Mouse (Mus musculus) Patski (cell line): ENCODE data around the gene Kdm3a. TPM values are rescaled to one million over a fixed set of nuclear protein-coding genes. Genes with fewer than 3 reads are reported as not detected.

Experiments used
- ATAC-seq: fragments of 100-300 bp; one replicate; pipeline ENCODE4 v1.8.0; 2021
- CTCF ChIA-PET: fragments of 350-600 bp; sonication (Branson Sonifier 250); formaldehyde crosslinking; loops from one replicate; lab custom pipeline; 2022; ENCODE audit warnings: inconsistent platforms; lab: Charles Lee
- POLR2A ChIA-PET: fragments of 350-600 bp; sonication (Branson Sonifier 250); formaldehyde crosslinking; loops from one replicate; lab custom pipeline; 2022; ENCODE audit warnings: antibody characterized with exemption, inconsistent platforms; lab: Charles Lee
- DNase-seq: peaks from one replicate; pipeline ENCODE4 v3.0.0-alpha.2; 2011; ENCODE audit warnings: low read depth, low spot score
- H3K27me3 ChIP-seq: fragments of 371-371 bp; one replicate; pipeline ENCODE4 v1.5.1; 2021
- CTCF ChIP-seq: fragments of 100-300 bp; IDR thresholded peaks from one replicate; pipeline ENCODE4 v1.5.1; 2021
- in situ Hi-C: fragments of 300-500 bp; cut with MboI; formaldehyde crosslinking; loops from 3 replicates; pipeline ENCODE4 v1.11.1; 2018; ENCODE audit warnings: low pct_unique_long_range_greater_than_20kb, mixed read lengths
- polyA plus RNA-seq: library from polyadenylated mRNA; unstranded; gene quantifications from one replicate; pipeline ENCODE4 v1.2.3, GENCODE M21; 2021

Kdm3a gene
- polyA plus RNA-seq, 1 experiment from 2014 or later = 53.5 TPM

DNA sequence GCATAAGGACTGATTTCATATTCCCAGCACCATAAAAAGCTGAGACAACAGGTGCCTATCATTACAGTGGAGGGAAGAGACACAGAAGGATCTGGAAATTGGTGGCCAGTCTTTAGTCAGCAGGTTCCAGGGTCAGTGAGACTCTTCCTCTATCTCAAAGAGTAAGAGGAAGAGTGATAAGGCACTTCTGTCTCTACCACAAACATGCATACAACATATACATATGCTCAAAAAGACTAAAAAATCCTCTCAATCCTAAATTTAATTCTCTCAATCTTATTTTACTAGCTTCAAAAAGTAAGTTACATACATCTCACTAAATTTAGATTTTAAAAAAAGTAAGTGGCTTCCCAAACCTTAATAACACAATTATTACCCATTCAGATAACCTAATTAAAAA is 5.5 kb downstream of the Kdm3a start:
- DNase-seq (no peak), ATAC-seq (no peak)
- POLR2A ChIA-PET = no interaction called here
- no peaks in the 10 kb centered on the region for H3K27me3 ChIP-seq
- CTCF ChIA-PET = interaction anchor here (0.9 to 1.4 kb wide), 2 partner anchors 52 to 173 kb away, joined by 3 to 4 read pairs; no protein-coding TSS in a partner anchor
- in situ Hi-C loops = no loop called here
- no peak for TF ChIP-seq CTCF

DNA sequence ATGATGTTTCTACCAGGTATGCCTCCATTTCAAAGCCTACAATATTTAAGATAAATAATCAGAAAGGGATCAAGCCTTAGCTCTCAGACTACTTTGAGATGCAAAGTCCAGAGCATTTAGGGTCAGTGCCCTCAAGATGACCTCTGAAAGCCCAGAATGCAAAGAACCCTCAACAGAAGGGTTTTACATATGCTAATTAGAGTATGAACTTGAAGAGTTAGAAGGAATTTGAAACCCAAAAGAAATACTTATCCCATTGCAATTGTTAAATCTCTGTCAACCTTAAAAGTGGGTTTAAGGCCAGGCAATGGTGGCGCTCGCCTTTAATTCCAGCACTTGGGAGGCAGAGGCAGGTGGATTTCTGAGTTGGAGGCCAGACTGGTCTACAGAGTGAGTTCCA is 6.8 kb downstream of the Kdm3a start:
- ChIA-PET CTCF (no interaction called here), POLR2A (no interaction called here)
- in situ Hi-C loops = no loop called here
- no peaks in the 10 kb centered on the region for H3K27me3 ChIP-seq
- DNase-seq (no peak), ATAC-seq (no peak)
- TF ChIP-seq CTCF = no peak

DNA sequence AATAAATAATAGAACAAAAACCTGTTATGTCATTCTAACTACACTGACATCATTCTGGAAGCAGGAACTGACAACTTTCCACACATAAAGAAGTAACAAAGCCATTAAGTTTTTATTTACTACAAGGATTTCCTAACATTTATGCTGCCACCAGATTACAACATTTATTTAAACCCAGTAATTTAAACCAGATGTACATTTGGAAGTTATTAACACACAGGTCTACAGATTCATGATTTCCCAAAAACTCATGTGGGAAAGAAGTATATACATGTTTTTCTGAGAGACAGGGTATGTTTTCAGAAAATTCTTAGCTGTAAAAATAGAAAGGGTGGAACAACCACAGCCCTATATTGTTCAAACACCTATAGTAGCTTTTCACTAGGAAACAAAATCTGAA is 8.1 kb downstream of the Kdm3a start:
- DNase-seq = no peak
- H3K27me3 ChIP-seq = no peaks in the 10 kb centered on the region
- ChIA-PET POLR2A (no interaction called here), CTCF (interaction anchor here (0.7 to 1.2 kb wide), 2 partner anchors 11 to 21 kb away, joined by 3 read pairs; no protein-coding TSS in a partner anchor)
- ATAC-seq = no peak
- in situ Hi-C loops = no loop called here
- TF ChIP-seq CTCF = no peak

GRCm38 (mm10) chr6:71621981-71622380 is 10.8 kb downstream of the Kdm3a start:
- no peak for TF ChIP-seq CTCF

DNA sequence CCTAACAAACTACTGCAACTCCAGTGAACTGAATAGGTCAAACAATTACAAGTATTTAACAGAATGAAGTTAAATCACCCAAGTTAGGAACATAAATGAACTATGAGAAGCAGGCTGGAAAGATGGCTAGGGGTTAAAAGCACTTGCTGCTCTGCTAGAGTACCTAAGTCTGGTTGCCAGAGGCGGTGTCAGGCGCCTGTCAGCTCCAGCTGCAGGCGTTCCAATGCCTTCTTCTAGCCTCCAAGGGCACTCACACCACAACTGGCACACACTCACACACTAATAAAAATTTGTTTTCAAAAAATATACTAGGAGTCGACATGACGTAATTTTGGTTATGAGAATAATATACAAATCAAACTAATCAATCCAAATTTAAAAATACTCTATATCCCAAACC is 11.2 kb downstream of the Kdm3a start:
- no peaks in the 10 kb centered on the region for H3K27me3 ChIP-seq
- in situ Hi-C loops = no loop called here
- ChIA-PET POLR2A (no interaction called here), CTCF (interaction anchor here (1.6 kb wide), 1 partner anchor 194 kb away, joined by 4 read pairs; no protein-coding TSS in a partner anchor)
- ATAC-seq (no peak), DNase-seq (no peak)
- TF ChIP-seq CTCF = no peak

More at GRCm38 (mm10) chr6:71621981-71622380, 10.8 kb downstream of the Kdm3a start:
- no peak for DNase-seq
- no peak for ATAC-seq
- in situ Hi-C loops = no loop called here
- H3K27me3 ChIP-seq = no peaks in the 10 kb centered on the region
- ChIA-PET POLR2A (no interaction called here), CTCF (interaction anchor here (1.6 kb wide), 1 partner anchor 194 kb away, joined by 4 read pairs; no protein-coding TSS in a partner anchor)

GRCm38 (mm10) chr6:71616959-71617358 is 15.8 kb downstream of the Kdm3a start:
- in situ Hi-C loops = no loop called here
- DNase-seq (no peak), ATAC-seq (no peak)
- no peak for TF ChIP-seq CTCF
- ChIA-PET CTCF (no interaction called here), POLR2A (no interaction called here)
- no peaks in the 10 kb centered on the region for H3K27me3 ChIP-seq

DNA sequence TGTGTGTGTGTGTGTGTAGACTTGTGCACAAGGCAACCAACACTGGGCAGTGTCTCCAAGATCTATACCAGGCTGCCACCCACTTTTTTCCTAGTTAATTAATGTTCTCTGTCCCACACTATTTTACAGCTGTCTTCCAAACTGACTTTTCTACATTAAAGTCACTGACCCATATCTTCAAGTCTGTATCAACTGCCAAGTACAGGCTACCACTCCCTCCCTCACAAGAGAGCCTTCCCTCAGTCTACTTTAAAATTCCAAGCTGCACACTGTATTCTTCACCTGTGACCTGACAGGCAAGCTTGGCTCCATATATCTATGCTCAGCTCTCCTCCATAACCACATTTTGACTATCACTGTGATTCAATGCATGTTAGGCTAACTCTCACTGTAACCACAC is 19.6 kb downstream of the Kdm3a start:
- in situ Hi-C loops = no loop called here
- ChIA-PET CTCF (interaction anchor here (1.2 kb wide), 2 partner anchors 10 to 12 kb away, joined by 3 read pairs; no protein-coding TSS in a partner anchor), POLR2A (interaction anchor here (1.1 kb wide), 1 partner anchor 21 kb away, joined by 3 read pairs; no protein-coding TSS in a partner anchor)
- no peak for TF ChIP-seq CTCF
- DNase-seq (no peak), ATAC-seq (no peak)
- no peaks in the 10 kb centered on the region for H3K27me3 ChIP-seq

- H3K27me3 ChIP-seq = no peaks in the 10 kb centered on the region
- ChIA-PET POLR2A (no interaction called here), CTCF (interaction anchor here (1.2 kb wide), 1 partner anchor 194 kb away, joined by 3 read pairs; no protein-coding TSS in a partner anchor)
- ATAC-seq = no peak
- DNase-seq = no peak
- in situ Hi-C loops = no loop called here
- TF ChIP-seq CTCF = no peak
These were observed 22.8 kb downstream of the Kdm3a start for GRCm38 (mm10) chr6:71609968-71610367.

- ATAC-seq (no peak), DNase-seq (no peak)
- no peak for TF ChIP-seq CTCF
- in situ Hi-C loops = no loop called here
- ChIA-PET POLR2A (no interaction called here), CTCF (interaction anchor here (0.9 to 1.5 kb wide), 3 partner anchors 16 to 195 kb away, joined by 3 to 4 read pairs (median 3); no protein-coding TSS in a partner anchor)
- no peaks in the 10 kb centered on the region for H3K27me3 ChIP-seq
These were observed 23.8 kb downstream of the Kdm3a start for GRCm38 (mm10) chr6:71608994-71609393.

DNA sequence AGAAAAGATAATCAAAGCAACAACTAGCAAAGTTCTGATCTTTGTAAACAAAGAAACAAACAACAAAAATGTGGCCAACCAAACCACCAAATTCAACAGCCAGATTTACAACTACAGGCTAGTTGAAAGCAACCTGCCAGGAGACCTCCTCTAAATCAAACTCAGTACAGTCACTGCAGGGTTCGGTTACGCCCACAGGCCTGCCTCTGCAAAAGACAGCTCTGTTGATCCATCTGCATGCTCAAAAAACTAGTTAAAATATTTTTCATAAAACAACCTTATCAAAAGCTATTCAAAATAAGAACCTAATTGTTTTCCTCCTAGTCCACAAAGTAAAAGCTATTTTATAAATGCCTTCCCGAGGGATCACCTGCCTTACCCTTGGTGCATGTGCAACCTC is 25.0 kb downstream of the Kdm3a start:
- ChIA-PET CTCF (interaction anchor here (2.2 kb wide), 1 partner anchor 12 kb away, joined by 5 read pairs; no protein-coding TSS in a partner anchor), POLR2A (no interaction called here)
- no peaks in the 10 kb centered on the region for H3K27me3 ChIP-seq
- no peak for ATAC-seq
- no peak for TF ChIP-seq CTCF
- in situ Hi-C loops = no loop called here
- DNase-seq = no peak

DNA sequence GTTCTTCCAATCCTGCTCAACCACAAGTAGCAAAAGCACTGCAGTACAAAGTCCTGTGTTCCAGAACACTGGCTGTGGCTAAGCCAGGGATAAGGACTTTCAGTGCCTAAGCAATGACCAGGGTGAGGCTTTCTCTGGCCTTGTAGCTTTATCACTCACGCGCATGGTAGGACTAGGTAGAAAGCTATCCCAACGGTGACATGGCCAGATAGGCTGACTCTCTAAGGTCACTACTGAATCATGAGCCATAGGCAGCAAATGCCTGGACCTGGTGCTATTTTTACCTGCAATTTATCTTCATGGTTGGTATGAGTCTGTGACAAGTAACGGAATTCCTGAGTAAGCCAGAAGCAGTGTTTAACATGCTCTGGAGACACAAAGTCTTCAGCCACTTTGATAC is 42.6 kb downstream of the Kdm3a start:
- no peaks in the 10 kb centered on the region for H3K27me3 ChIP-seq
- in situ Hi-C loops = no loop called here
- ATAC-seq (no peak), DNase-seq (no peak)
- CTCF ChIA-PET = no interaction called here
- POLR2A ChIA-PET = no interaction called here
- TF ChIP-seq CTCF = no peak
